Comparison of ENCODE assay signal across 9 mouse cellular contexts in the genomic region with DNA sequence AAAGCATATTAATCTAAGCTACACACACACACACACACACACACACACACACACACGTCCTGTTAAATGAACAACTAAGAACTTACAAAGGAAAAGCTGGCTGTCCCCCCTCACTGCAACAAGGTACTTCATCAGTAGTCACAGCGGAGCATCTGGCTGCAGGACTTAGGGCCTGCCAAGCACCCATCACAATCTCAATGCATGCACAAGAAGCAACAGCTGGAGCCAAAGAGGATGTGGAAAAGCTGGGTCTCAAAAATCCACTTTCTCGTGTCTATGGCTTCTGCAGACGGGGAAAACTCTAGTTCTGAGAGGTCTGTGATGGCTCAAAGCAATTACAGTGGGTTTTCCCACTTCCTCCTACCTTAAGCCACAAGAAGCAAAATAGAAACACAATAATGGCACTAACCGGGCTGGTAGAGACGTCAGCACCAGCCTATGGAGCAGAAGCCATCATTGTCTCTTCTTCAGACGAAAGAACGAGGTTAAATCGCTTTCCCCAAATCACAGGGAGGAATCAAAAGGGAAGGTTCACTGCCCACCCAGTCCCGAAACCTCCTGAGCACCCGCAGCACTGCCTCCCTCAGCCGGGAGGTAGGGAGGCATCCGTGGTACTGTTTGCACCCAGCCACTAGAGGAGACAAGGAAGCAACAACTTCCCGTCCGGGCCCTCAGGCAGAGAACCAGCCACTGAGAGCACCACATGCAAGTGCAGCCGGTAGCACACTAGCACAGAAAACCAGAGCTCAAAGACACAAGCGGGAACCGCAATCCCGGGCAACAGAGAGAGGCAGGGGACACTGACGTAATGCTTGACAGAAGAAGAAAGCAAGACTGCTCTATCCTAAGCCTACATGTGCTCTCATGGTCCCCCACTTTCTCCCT. TPM values are rescaled to one million over a fixed set of nuclear protein-coding genes. Genes with fewer than 3 reads are reported as not detected.
A peak's percentile ranks its signal among the peaks of the same experiment; 100 is the strongest.
DNase-seq lines count a peak whose midpoint lies in the region; ATAC-seq and TF ChIP-seq lines count a peak whose summit lies in the region.
"Had no signal": no experiment of that assay in that cellular context is flagged by ENCODE, and none has a peak within 500 bp of the region (broad histone marks: within the 10 kb centered on the region; RNA-seq: fewer than 3 reads in every experiment).

No protein-coding gene starts in this region.

- H3K4me1 ChIP-seq in liver, embryonic 14.5 days (replicated peaks; ENCODE audit: control insufficient read depth in 2 of 2, insufficient read depth in 2 of 2, low read length in 1 of 2) = 0 out of 4 replicates have a peak, but pooled peaks cover 0 to 3% of the 10 kb centered on the region in 2 experiments
- H3K4me1 ChIP-seq in thymus, adult 2 months (replicated peaks; ENCODE audit: control insufficient read depth, insufficient read depth, low read length) = peaks cover 15% of the 10 kb centered on the region

- no peak overlapping the region for H3K4me2 ChIP-seq in liver, embryonic 14.5 days (ENCODE audit: low read depth)
- H3K4me2 ChIP-seq: embryonic facial prominence, embryonic 15.5 days; heart, embryonic 12.5 days had no signal

- peak; percentile 37 for DNase-seq in lung, postnatal 36 days
- DNase-seq in lung, postnatal 14 days = no peak
- peak; percentile 7 for DNase-seq in WW6 (ENCODE audit: low read depth, low spot score)
- DNase-seq in liver, embryonic 14.5 days (ENCODE audit: low read depth in 3 of 3, low spot score in 3 of 3) = no peak
- DNase-seq in thymus, adult 2 months = peak; percentile 71
- no peak for DNase-seq in cerebellum, adult 11-12 months
- no peak for DNase-seq in cerebellum, adult 9-10 months

- WGBS in liver, embryonic 14.5 days (ENCODE audit: insufficient replicate concordance) = 27% methylated on average over 20 of the region's 20 CpGs
- 6% methylated on average over 20 of the region's 20 CpGs for WGBS in thymus, adult 2 months

- H3K4me3 ChIP-seq in liver, embryonic 14.5 days (ENCODE audit: insufficient read depth in 1 of 2, low read depth in 2 of 2, low read length in 2 of 2) = no peak overlapping the region
- peak overlapping the region; percentile 27; the same call in 1 of the 2 replicates for H3K4me3 ChIP-seq in thymus, adult 2 months (ENCODE audit: control insufficient read depth, insufficient read depth, low read length)
- H3K4me3 ChIP-seq: embryonic facial prominence, embryonic 15.5 days; heart, embryonic 12.5 days had no signal

- no peak for ATAC-seq in liver, embryonic 14.5 days (ENCODE audit: insufficient read depth)

- H3K27me3 ChIP-seq in liver, embryonic 14.5 days (ENCODE audit: control insufficient read depth, insufficient read depth, low read length) = no peaks in the 10 kb centered on the region
- no peaks in the 10 kb centered on the region for H3K27me3 ChIP-seq in thymus, adult 2 months (ENCODE audit: control insufficient read depth, insufficient read depth, low read length)
- H3K27me3 ChIP-seq: embryonic facial prominence, embryonic 15.5 days; heart, embryonic 12.5 days had no signal

- H3K9me3 ChIP-seq in liver, embryonic 14.5 days (ENCODE audit: control insufficient read depth, low read length) = no peaks in the 10 kb centered on the region
- H3K9me3 ChIP-seq: embryonic facial prominence, embryonic 15.5 days; heart, embryonic 12.5 days had no signal

- peak; percentile 21; the same call in 1 of the 2 replicates for TF ChIP-seq CTCF in liver, embryonic 14.5 days (IDR thresholded peaks at IDR 0.05; ENCODE audit: low read depth)
- peak; percentile 65; the same call in 1 of the 2 replicates for TF ChIP-seq CTCF in thymus, adult 2 months (IDR thresholded peaks at IDR 0.05; ENCODE audit: borderline replicate concordance, control insufficient read depth, extremely low read depth, insufficient read depth, low read length, poor library complexity)

- no peak for TF ChIP-seq EP300 in liver, embryonic 14.5 days (IDR thresholded peaks at IDR 0.05; ENCODE audit: low read depth)

- TF ChIP-seq POLR2A in thymus, adult 2 months (IDR thresholded peaks at IDR 0.05; ENCODE audit: control insufficient read depth, extremely low read depth, insufficient read depth, low read length, poor library complexity) = no peak

- no peaks in the 10 kb centered on the region for H3K36me3 ChIP-seq in liver, embryonic 14.5 days (replicated peaks; ENCODE audit: control insufficient read depth, insufficient read depth, low read depth)
- no peaks in the 10 kb centered on the region for H3K36me3 ChIP-seq in thymus, adult 2 months (ENCODE audit: control insufficient read depth, insufficient read depth, low read length)
- H3K36me3 ChIP-seq: embryonic facial prominence, embryonic 15.5 days; heart, embryonic 12.5 days had no signal

- H3K9ac ChIP-seq in liver, embryonic 14.5 days (replicated peaks) = no peak overlapping the region
- H3K9ac ChIP-seq: embryonic facial prominence, embryonic 15.5 days; heart, embryonic 12.5 days had no signal

- no peak overlapping the region for H3K27ac ChIP-seq in liver, embryonic 14.5 days
- H3K27ac ChIP-seq in thymus, adult 2 months (ENCODE audit: control insufficient read depth, insufficient read depth, low read length) = no peak overlapping the region
- H3K27ac ChIP-seq: embryonic facial prominence, embryonic 15.5 days had no signal

RNA-seq across cellular contexts. Expression of a gene that starts 11.1 kb away (rescaled TPM):
- 2.8 and 5.0 TPM in 2 replicates for polyA plus RNA-seq in liver, embryonic 14.5 days (2012; rRNA removed)
- 9.6 and 11.8 TPM in 2 replicates for polyA plus RNA-seq in liver, embryonic 14.5 days (2014; fragmentation: Nextera tagmentation; extraction: Ambion mirVana)
- 27.7 and 43.4 TPM in 2 replicates for polyA plus RNA-seq in thymus, adult 2 months (2012; rRNA removed)

Comparison
In these comparisons a context has a peak if more than half of its experiments do, and no peak if none do; other contexts are left out.
1. DNase-seq: peak in lung, postnatal 36 days (single experiment), WW6 (single experiment) and thymus, adult 2 months (single experiment); none in lung, postnatal 14 days (single experiment), liver, embryonic 14.5 days (0 of 3), cerebellum, adult 11-12 months (single experiment) and cerebellum, adult 9-10 months (single experiment).